Mouse (Mus musculus) midbrain, embryonic 12.5 days (tissue): ENCODE measurements at regions not wholly inside any gene's neighbourhood (a gene's known extent, or its start where the extent isn't known, plus 50 kb on each side); places are given as distances from the start of the nearest gene placed in this dataset.

ENCODE experiments used
- ATAC-seq: fragments of 200-750 bp; cut with Nextera tagmentation; 2 replicates; pipeline ENCODE4 v1.8.0; 2017; ENCODE audit warnings: low read depth, moderate TSS enrichment, moderate library complexity; ENCODE audit not compliant: low FRiP score
- H3K27ac ChIP-seq: fragments of 300-500 bp; sonication (generic); replicated peaks from 2 replicates; pipeline ENCODE4 v1.5.1; 2016; ENCODE audit warnings: mild to moderate bottlenecking
- H3K27me3 ChIP-seq: fragments of 300-500 bp; sonication (generic); 2 replicates; pipeline ENCODE4 v1.6.1; 2016; ENCODE audit warnings: mild to moderate bottlenecking
- H3K36me3 ChIP-seq: fragments of 300-500 bp; sonication (generic); 2 replicates; pipeline ENCODE4 v1.6.1; 2016
- H3K4me1 ChIP-seq: fragments of 300-500 bp; sonication (generic); 2 replicates; pipeline ENCODE4 v1.6.1; 2016
- H3K4me2 ChIP-seq: fragments of 300-500 bp; sonication (generic); replicated peaks from 2 replicates; pipeline ENCODE4 v1.6.1; 2016; ENCODE audit warnings: mild to moderate bottlenecking, moderate library complexity
- H3K4me3 ChIP-seq: fragments of 300-500 bp; sonication (generic); 2 replicates; pipeline ENCODE4 v1.5.1; 2016; ENCODE audit warnings: mild to moderate bottlenecking
- H3K9ac ChIP-seq: fragments of 300-500 bp; sonication (generic); replicated peaks from 2 replicates; pipeline ENCODE4 v1.6.1; 2016; ENCODE audit warnings: mild to moderate bottlenecking, moderate library complexity
- H3K9me3 ChIP-seq: fragments of 300-500 bp; sonication (generic); 2 replicates; pipeline ENCODE4 v1.6.1; 2016; ENCODE audit warnings: mild to moderate bottlenecking
- WGBS: fragments of 180-500 bp; shearing (Covaris S2); methylation state at CpG from one replicate; pipeline ENCODE4 v1.1.7; 2016; 5-methylcytosine and 5-hydroxymethylcytosine counted together

GRCm38 (mm10) chr15:68811041-68811440 lies 2310.3 kb upstream of the Lrrc6 start:
- H3K27ac ChIP-seq, result no peak overlapping the region
- H3K9me3 ChIP-seq, result peaks cover 3% of the 10 kb centered on the region; the same call in 1 of the 2 replicates
- WGBS, result 92% methylated on average over 4 of the region's 4 CpGs
- no peaks in the 10 kb centered on the region for H3K4me1 ChIP-seq
- no peak overlapping the region for H3K9ac ChIP-seq
- H3K36me3 ChIP-seq, result no peaks in the 10 kb centered on the region
- no peak for ATAC-seq
- no peaks in the 10 kb centered on the region for H3K27me3 ChIP-seq
- H3K4me3 ChIP-seq, result no peak overlapping the region
- no peak overlapping the region for H3K4me2 ChIP-seq

GRCm38 (mm10) chr15:68810593-68810992 lies 2309.9 kb upstream of the Lrrc6 start:
- Histone ChIP-seq H3K4me3 (no peak overlapping the region), H3K27me3 (no peaks in the 10 kb centered on the region), H3K4me2 (no peak overlapping the region), H3K36me3 (no peaks in the 10 kb centered on the region), H3K4me1 (no peaks in the 10 kb centered on the region), H3K9me3 (peaks cover 3% of the 10 kb centered on the region; the same call in 1 of the 2 replicates), H3K27ac (no peak overlapping the region), H3K9ac (no peak overlapping the region)
- 85% methylated on average over 6 of the region's 6 CpGs for WGBS
- no peak for ATAC-seq

GRCm38 (mm10) chr15:68808175-68808574 lies 2307.5 kb upstream of the Lrrc6 start:
- Histone ChIP-seq H3K9ac (no peak overlapping the region), H3K4me1 (no peaks in the 10 kb centered on the region), H3K4me2 (no peak overlapping the region), H3K9me3 (peaks cover 3% of the 10 kb centered on the region; the same call in 1 of the 2 replicates), H3K36me3 (no peaks in the 10 kb centered on the region), H3K27ac (no peak overlapping the region), H3K27me3 (no peaks in the 10 kb centered on the region), H3K4me3 (no peak overlapping the region)
- WGBS, result 92% methylated on average over 1 of the region's 1 CpGs
- ATAC-seq, result no peak

GRCm38 (mm10) chr15:68804254-68804653 lies 2303.5 kb upstream of the Lrrc6 start:
- no peaks in the 10 kb centered on the region for H3K27me3 ChIP-seq
- ATAC-seq, result no peak
- H3K36me3 ChIP-seq, result no peaks in the 10 kb centered on the region
- no peaks in the 10 kb centered on the region for H3K4me1 ChIP-seq
- peaks cover 3% of the 10 kb centered on the region; the same call in 1 of the 2 replicates for H3K9me3 ChIP-seq
- no peak overlapping the region for H3K4me3 ChIP-seq
- no peak overlapping the region for H3K4me2 ChIP-seq
- H3K27ac ChIP-seq, result no peak overlapping the region
- 100% methylated on average over 1 of the region's 1 CpGs for WGBS
- no peak overlapping the region for H3K9ac ChIP-seq

- no peaks in the 10 kb centered on the region for H3K27me3 ChIP-seq
- no peaks in the 10 kb centered on the region for H3K4me1 ChIP-seq
- H3K9ac ChIP-seq, result no peak overlapping the region
- no peak for ATAC-seq
- no peak overlapping the region for H3K4me3 ChIP-seq
- WGBS, result 86% methylated on average over 4 of the region's 4 CpGs
- H3K36me3 ChIP-seq, result no peaks in the 10 kb centered on the region
- H3K4me2 ChIP-seq, result no peak overlapping the region
- H3K9me3 ChIP-seq, result no peaks in the 10 kb centered on the region
- no peak overlapping the region for H3K27ac ChIP-seq
Observed at GRCm38 (mm10) chr15:68801763-68802162, 2301.1 kb upstream of the Lrrc6 start.

GRCm38 (mm10) chr15:68797406-68797805 lies 2296.7 kb upstream of the Lrrc6 start:
- no peaks in the 10 kb centered on the region for H3K9me3 ChIP-seq
- WGBS, result 85% methylated on average over 2 of the region's 2 CpGs
- H3K36me3 ChIP-seq, result no peaks in the 10 kb centered on the region
- no peak overlapping the region for H3K4me3 ChIP-seq
- H3K4me1 ChIP-seq, result no peaks in the 10 kb centered on the region
- ATAC-seq, result no peak
- no peak overlapping the region for H3K27ac ChIP-seq
- H3K9ac ChIP-seq, result no peak overlapping the region
- H3K4me2 ChIP-seq, result no peak overlapping the region
- no peaks in the 10 kb centered on the region for H3K27me3 ChIP-seq

GRCm38 (mm10) chr15:68795239-68795960 lies 2294.7 kb upstream of the Lrrc6 start:
- no peak overlapping the region for H3K27ac ChIP-seq
- no peaks in the 10 kb centered on the region for H3K27me3 ChIP-seq
- H3K9ac ChIP-seq, result no peak overlapping the region
- H3K4me1 ChIP-seq, result no peaks in the 10 kb centered on the region
- ATAC-seq, result no peak
- 66% methylated on average over 4 of the region's 4 CpGs for WGBS
- no peak overlapping the region for H3K4me2 ChIP-seq
- no peak overlapping the region for H3K4me3 ChIP-seq
- no peaks in the 10 kb centered on the region for H3K9me3 ChIP-seq
- no peaks in the 10 kb centered on the region for H3K36me3 ChIP-seq

- Histone ChIP-seq H3K27ac (no peak overlapping the region), H3K36me3 (no peaks in the 10 kb centered on the region), H3K9me3 (no peaks in the 10 kb centered on the region), H3K4me3 (no peak overlapping the region), H3K4me2 (no peak overlapping the region), H3K9ac (no peak overlapping the region), H3K27me3 (no peaks in the 10 kb centered on the region), H3K4me1 (no peaks in the 10 kb centered on the region)
- ATAC-seq, result no peak
- 72% methylated on average over 1 of the region's 1 CpGs for WGBS
Observed at GRCm38 (mm10) chr15:68759948-68760347, 2259.2 kb upstream of the Lrrc6 start.

GRCm38 (mm10) chr15:68755255-68755654 lies 2254.5 kb upstream of the Lrrc6 start:
- 74% methylated on average over 1 of the region's 1 CpGs for WGBS

GRCm38 (mm10) chr15:68754834-68755233 lies 2254.1 kb upstream of the Lrrc6 start:
- no peaks in the 10 kb centered on the region for H3K36me3 ChIP-seq
- H3K4me3 ChIP-seq, result no peak overlapping the region
- H3K4me1 ChIP-seq, result no peaks in the 10 kb centered on the region
- H3K4me2 ChIP-seq, result no peak overlapping the region
- no peaks in the 10 kb centered on the region for H3K9me3 ChIP-seq
- no peaks in the 10 kb centered on the region for H3K27me3 ChIP-seq
- WGBS, result 88% methylated on average over 4 of the region's 4 CpGs
- ATAC-seq, result no peak
- no peak overlapping the region for H3K9ac ChIP-seq
- no peak overlapping the region for H3K27ac ChIP-seq

More at GRCm38 (mm10) chr15:68755255-68755654, 2254.5 kb upstream of the Lrrc6 start:
- no peaks in the 10 kb centered on the region for H3K27me3 ChIP-seq
- no peak overlapping the region for H3K4me2 ChIP-seq
- no peaks in the 10 kb centered on the region for H3K4me1 ChIP-seq
- no peak overlapping the region for H3K4me3 ChIP-seq
- no peak overlapping the region for H3K9ac ChIP-seq
- no peaks in the 10 kb centered on the region for H3K9me3 ChIP-seq
- no peaks in the 10 kb centered on the region for H3K36me3 ChIP-seq
- ATAC-seq, result no peak
- no peak overlapping the region for H3K27ac ChIP-seq

- Histone ChIP-seq H3K27ac (no peak overlapping the region), H3K27me3 (no peaks in the 10 kb centered on the region), H3K4me3 (no peak overlapping the region), H3K9me3 (no peaks in the 10 kb centered on the region), H3K9ac (no peak overlapping the region), H3K4me2 (no peak overlapping the region), H3K4me1 (no peaks in the 10 kb centered on the region), H3K36me3 (no peaks in the 10 kb centered on the region)
- 86% methylated on average over 7 of the region's 7 CpGs for WGBS
- no peak for ATAC-seq
Observed at GRCm38 (mm10) chr15:68739344-68739743, 2238.6 kb upstream of the Lrrc6 start.

- H3K9ac ChIP-seq, result no peak overlapping the region
- 82% methylated on average over 5 of the region's 5 CpGs for WGBS
Observed at GRCm38 (mm10) chr15:68721250-68721649, 2220.5 kb upstream of the Lrrc6 start.

GRCm38 (mm10) chr15:68719486-68719885 lies 2218.8 kb upstream of the Lrrc6 start:
- Histone ChIP-seq H3K9me3 (no peaks in the 10 kb centered on the region), H3K4me2 (no peak overlapping the region), H3K4me3 (no peak overlapping the region), H3K36me3 (no peaks in the 10 kb centered on the region), H3K9ac (no peak overlapping the region), H3K27ac (no peak overlapping the region), H3K4me1 (no peaks in the 10 kb centered on the region), H3K27me3 (no peaks in the 10 kb centered on the region)
- no peak for ATAC-seq
- WGBS, result 84% methylated on average over 12 of the region's 12 CpGs

More at GRCm38 (mm10) chr15:68721250-68721649, 2220.5 kb upstream of the Lrrc6 start:
- H3K4me3 ChIP-seq, result no peak overlapping the region
- no peaks in the 10 kb centered on the region for H3K4me1 ChIP-seq
- no peak overlapping the region for H3K4me2 ChIP-seq
- no peak for ATAC-seq
- H3K9me3 ChIP-seq, result no peaks in the 10 kb centered on the region
- no peak overlapping the region for H3K27ac ChIP-seq
- H3K36me3 ChIP-seq, result no peaks in the 10 kb centered on the region
- no peaks in the 10 kb centered on the region for H3K27me3 ChIP-seq
